Mouse (Mus musculus) lung, adult 18-20 months (tissue): ENCODE data around the gene Celsr2.

Experiments used
- DNase-seq, 2 experiments: peaks; one replicate each; pipeline ENCODE4 v3.0.0; 2022; ENCODE audit warnings: mixed read lengths in 2 of 2

The Celsr2 gene

GRCm38 (mm10) chr3:108378875-108379663 lies 36.3 kb downstream of the Celsr2 start:
- DNase-seq: no peak

- DNase-seq: peak in 1 of 2 experiments; percentile 45
Measured at GRCm38 (mm10) chr3:108372691-108373090, 42.7 kb downstream of the Celsr2 start.

GRCm38 (mm10) chr3:108372274-108372673 lies 43.1 kb downstream of the Celsr2 start:
- peak in 1 of 2 experiments; percentile 46 for DNase-seq

GRCm38 (mm10) chr3:108368721-108369120 lies 46.6 kb downstream of the Celsr2 start:
- DNase-seq: no peak

GRCm38 (mm10) chr3:108367828-108368227 lies 47.5 kb downstream of the Celsr2 start:
- DNase-seq: no peak

- no peak for DNase-seq
Measured at GRCm38 (mm10) chr3:108367173-108367572, 48.2 kb downstream of the Celsr2 start.

GRCm38 (mm10) chr3:108364270-108364995 lies 50.9 kb downstream of the Celsr2 start, which contains the start of gene Mybphl:
Gene Mybphl (plus strand): TSS chr3:108364911.
- no peak for DNase-seq

GRCm38 (mm10) chr3:108363626-108364025 lies 51.7 kb downstream of the Celsr2 start:
- no peak for DNase-seq

GRCm38 (mm10) chr3:108360894-108361293 lies 54.5 kb downstream of the Celsr2 start:
- DNase-seq: no peak

GRCm38 (mm10) chr3:108358445-108358844 lies 56.9 kb downstream of the Celsr2 start:
- no peak for DNase-seq

GRCm38 (mm10) chr3:108357051-108357450 lies 58.3 kb downstream of the Celsr2 start:
- no peak for DNase-seq

- DNase-seq: no peak
Measured at GRCm38 (mm10) chr3:108355245-108355644, 60.1 kb downstream of the Celsr2 start.

- DNase-seq: no peak
Measured at GRCm38 (mm10) chr3:108348376-108348775, 67.0 kb downstream of the Celsr2 start.

GRCm38 (mm10) chr3:108345855-108346254 lies 69.5 kb downstream of the Celsr2 start:
- DNase-seq: no peak

GRCm38 (mm10) chr3:108342185-108342584 lies 73.2 kb downstream of the Celsr2 start:
- DNase-seq: peak; percentile 37 to 50

- no peak for DNase-seq
Measured at GRCm38 (mm10) chr3:108341040-108341439, 74.3 kb downstream of the Celsr2 start.
